Mouse (Mus musculus) embryo, embryonic 11.5 days (tissue): ENCODE results near the gene Trim7.
"Not testable (repeated sequence)": the region's sequence is repeated elsewhere in the genome, so short reads cannot be mapped to it uniquely, and the experiment has no call there.

ENCODE experiments used
- DNase-seq: peaks from one replicate; pipeline ENCODE4 v3.0.0-alpha.2; 2012; ENCODE audit warnings: low read depth, low spot score

The Trim7 gene

DNA sequence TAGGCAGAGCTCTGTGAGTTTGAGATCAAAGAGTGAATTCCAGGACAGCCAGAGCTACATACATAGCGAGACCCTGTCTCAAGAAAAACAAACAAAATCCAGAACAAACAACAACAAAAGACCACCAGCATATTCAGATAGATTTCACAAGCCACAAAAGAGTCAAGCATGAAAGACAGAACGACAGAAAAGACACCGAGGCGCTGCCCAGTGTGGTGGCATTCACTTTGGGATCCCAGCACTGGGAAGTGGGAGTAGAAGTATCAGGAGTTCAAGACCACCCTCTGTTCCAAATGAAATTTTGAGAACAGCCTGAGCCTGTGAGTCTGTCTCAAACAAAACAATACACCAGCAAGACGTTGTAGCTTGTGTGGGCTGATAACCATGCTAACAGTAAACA is 20.9 kb downstream of the Trim7 start:
- no peak for DNase-seq

- no peak for DNase-seq
These were observed 24.3 kb downstream of the Trim7 start for GRCm38 (mm10) chr11:48850240-48850639.

- DNase-seq = no peak
These were observed 25.5 kb downstream of the Trim7 start for GRCm38 (mm10) chr11:48851270-48851995.

GRCm38 (mm10) chr11:48852190-48852589 is 26.2 kb downstream of the Trim7 start:
- no peak for DNase-seq

DNA sequence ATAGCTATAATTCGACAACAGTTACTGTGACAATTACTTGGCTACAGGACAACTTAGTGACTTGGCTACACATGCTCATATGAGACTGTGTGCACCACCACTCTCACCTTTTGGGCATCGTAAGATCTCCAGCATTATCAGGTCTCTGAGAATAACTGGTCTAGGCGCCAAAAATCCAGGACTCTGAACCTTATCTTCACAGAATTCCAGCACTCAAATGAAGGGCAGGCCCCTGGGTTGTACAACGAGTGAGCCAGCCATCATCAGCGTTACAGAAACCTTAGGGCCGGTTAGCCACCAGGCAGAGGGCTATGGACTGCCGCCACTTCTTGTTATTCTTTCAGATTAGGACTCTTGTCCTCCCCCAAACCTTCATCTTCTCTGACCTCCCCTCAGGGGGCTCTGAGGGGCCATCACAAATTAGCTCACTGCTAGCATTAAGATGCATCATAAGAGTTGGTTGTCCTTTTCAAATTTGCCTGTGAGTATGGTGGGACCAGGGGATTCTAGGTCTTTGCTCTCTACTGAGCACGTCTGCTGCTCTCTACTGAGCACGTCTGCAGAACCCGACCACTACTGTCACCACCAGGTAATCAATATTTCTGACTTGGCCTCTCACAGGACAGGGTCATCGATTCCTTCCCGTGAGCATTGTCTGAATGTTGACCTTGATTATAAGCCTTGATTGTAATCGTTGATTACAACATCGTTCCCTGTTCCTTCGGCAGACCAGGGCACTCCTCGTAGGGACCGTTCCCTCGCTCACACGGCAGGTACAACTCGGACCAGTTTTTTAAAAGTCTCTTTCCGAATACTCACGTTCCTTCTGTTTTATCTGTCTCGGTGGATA is 26.9 kb downstream of the Trim7 start:
- no peak for DNase-seq

DNA sequence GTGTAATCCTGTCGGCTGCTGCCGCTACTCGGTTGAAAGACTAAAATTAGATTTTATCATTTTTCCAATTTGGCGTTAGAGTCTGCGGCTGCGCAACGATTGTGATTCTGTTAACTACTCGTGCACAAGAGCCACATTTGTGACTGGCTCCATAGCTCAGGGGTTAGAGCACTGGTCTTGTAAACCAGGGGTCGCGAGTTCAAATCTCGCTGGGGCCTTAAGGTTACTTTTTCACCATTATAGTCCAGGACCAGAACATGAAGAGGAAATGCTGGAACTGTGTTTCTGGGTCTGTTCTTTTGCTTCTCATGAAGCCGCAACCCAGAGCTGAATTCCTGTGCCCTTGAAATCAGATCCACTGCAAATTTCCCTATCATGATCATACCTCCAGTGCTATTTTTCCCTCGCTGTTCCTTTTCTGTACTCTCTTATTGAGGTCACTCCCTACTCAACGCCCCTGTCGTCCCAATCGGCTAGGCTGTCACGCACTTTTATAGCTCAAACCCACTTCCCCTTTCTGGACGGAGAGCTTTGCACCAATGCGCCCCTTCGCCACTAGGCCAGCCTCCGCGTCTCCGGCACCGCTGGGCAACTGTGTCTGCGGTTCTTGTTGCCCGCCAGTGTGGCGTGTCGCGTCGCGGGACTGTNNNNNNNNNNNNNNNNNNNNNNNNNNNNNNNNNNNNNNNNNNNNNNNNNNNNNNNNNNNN is 27.7 kb downstream of the Trim7 start:
- peak; percentile 71 for DNase-seq

- no peak for DNase-seq
These were observed 33.1 kb downstream of the Trim7 start for GRCm38 (mm10) chr11:48859014-48859413.

DNA sequence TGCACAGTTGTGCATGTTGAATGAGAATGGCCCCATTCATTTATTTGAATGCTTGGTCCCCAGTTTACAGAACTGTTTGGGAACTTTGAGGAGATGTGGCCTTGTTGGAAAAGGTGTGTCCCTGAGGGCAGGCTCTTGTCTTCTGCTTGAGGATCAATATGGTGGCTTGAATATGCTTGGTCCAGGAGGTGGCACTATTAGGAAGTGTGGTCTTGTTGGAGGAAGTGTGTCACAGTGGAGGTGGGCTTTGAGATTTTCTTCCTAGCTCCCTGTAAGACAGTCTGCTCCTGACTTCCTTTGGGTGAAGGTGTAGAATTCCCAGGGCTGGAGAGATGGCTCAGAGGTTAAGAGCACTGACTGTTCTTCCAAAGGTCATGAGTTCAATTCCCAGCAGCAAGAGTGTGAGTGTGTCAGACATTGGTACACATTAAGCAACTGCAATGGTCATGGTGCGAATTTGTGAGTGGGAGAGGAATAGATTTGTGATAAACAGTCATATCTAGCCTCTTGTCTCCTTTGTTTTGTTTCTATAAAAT is 36.9 kb downstream of the Trim7 start:
- DNase-seq = no peak

DNA sequence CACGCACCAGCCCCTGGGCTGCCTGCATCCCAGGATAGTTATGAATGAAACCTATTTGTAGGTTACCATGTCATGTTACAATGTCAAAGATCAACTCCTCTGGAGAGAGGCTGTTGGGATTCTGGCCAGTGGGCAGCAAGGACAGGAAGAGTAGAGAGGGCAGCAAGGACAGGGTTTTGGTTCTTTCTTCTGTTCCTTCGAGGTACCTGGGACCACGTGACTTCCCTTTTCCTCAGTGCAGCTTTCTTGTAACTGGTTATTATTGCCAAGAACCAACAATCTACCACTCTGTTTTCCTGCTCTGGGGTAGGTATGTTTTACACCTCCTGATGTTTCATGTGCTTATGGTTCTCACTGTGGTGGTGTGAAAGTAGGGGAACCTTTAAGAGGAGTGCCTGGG is 37.9 kb downstream of the Trim7 start:
- DNase-seq = no peak

DNA sequence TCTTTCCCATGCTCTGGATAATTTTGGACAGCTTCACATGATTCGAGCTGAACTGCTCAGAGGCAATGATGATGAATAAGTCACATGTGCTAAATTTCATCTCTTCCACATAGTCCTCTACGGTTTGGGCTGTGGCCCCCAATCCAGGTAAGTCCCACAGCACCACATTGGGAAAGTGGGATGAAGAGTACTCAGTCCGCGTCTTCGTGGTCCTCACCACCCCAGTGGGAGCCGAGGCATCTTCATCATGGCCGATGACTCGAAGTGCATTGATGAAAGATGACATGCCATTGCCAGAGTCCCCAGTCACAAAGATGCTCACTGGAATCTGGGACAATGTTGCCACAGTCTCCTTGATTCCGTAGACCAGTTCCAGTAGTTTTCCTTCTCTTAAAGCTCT is 40.5 kb downstream of the Trim7 start:
- no peak for DNase-seq

DNA sequence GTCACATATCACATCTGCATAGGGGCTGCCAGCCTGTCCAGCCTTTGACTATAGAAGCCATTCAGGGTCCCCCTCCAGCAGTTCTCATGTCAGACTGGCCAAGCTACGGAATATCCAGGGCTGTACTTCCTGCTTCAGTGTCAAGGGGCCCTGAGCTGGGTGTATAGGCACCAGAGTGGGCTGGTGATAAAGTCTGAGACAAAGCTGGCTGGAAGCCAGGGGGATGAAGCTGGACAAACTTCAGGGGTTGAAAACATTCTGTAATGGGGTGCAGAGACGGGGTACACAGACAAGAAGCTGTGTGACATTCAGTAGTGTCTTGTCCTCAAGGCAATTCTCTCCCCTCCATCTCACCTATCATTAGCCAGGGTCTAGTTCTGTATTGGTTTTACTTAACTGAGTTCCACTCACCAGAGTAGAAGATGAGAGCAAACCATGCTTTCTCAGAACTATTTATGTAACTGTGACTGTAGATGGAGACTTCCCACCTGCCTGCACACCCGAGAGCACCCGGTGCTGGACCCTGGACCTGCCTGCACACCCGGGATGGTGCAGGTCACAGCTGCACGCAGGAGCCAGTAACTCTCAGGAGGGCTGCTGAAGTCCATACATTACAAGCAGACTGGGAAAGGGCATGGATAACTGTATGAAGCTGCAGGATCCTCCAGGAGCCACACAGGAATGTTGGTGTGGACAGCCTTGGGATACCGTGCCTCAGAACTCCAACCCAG is 43.6 kb downstream of the Trim7 start:
- DNase-seq = no peak

DNA sequence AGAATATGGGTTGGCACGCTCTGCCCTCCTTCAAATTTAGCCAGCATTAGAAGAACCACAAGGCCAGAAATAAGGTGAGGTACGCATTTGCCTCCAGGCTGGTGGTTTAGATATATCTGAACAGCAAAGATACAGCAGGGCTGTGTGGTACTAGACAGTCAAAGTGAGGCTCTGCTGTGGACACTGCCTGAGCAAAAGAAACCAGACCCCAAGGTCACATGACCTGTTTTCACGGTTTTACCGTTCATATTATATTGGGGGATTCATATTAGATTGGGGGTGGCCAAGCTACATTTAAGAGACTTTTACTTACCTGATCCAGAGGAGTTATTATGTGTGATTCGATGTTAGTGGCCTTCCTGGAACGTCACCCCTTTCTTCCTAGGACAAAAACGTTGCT is 44.8 kb downstream of the Trim7 start:
- no peak for DNase-seq

- DNase-seq = no peak
These were observed 45.3 kb downstream of the Trim7 start, which contains the start of gene Irgm1 for GRCm38 (mm10) chr11:48871201-48871772. TSS of gene Irgm1 (minus strand) at chr11:48871683.

- no peak for DNase-seq
These were observed 46.0 kb downstream of the Trim7 start for GRCm38 (mm10) chr11:48871817-48872541.

- no peak for DNase-seq
These were observed 46.9 kb downstream of the Trim7 start for GRCm38 (mm10) chr11:48872695-48873300.

DNA sequence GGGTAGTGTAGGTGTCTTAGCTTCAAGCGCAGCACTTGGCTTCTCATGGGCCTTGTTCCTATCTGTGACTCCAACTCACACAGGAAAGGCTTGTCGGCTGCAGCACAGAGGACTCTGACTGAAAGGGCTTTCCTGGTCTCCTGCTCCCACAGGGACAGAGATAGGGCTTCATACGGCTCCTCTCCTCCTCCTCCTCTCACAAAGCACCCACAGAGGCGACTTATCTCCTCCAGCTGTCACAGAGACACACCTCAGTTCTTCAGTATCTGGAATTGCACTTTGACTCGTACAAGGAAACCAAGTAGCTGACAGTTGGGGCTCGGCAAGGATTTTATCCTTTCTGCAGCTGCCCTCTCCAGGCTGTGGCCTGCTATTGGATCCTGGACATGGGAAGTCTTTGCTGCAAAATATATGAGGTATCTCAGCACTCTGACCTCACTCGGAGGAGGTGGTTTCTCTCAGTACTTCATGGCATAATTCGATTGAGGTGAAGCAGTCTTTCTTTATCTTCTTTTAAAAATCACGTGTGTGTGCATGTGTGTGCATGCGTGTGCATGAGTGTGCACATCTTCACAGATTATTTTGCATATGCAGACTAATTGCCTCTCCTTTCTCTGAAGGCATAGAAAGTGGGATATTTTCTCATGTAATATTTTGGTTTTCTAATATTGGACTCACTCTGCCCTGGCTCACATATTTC is 47.8 kb downstream of the Trim7 start:
- no peak for DNase-seq

- no peak for DNase-seq
These were observed 48.5 kb downstream of the Trim7 start for GRCm38 (mm10) chr11:48874465-48874864.

DNA sequence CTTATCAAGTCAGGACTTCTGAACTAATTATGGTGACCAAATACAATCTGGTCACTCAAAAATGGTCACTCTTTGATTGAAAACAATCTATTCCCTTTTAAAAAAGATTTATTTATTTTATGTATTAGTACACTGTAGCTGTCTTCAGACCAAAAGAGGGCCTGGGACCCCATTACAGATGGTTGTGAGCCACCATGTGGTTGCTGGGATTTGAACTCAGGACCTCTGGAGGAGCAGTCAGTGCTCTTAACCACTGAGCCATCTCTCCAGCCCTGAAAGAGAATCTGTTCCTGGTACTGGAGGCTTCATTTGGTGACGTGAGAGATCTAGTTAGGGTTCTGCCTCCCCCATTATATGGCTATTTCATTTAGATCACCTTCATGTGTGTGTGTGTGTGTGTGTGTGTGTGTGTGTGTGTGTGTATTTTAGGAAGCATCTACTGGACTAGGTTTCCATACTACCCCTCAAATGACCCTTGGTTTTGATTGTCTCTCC is 49.5 kb downstream of the Trim7 start:
- DNase-seq = not testable (repeated sequence)

DNA sequence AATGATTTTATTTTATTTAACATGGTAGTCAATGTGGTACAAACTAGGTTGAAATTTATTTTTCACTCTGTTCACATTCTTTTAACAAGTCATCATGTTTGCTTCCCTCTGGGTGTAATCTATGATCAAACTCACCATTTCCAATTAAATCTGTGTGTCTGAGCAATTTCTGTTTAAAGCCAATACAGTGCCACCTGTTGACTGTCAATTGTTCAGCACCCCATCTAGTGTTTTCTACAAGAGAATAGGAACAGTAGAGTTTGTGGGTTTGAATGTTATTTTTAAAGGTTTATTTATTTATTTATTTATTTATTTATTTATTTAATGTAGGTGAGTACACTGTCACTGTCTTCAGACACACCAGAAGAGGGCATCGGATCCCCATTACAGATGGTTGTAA is 50.7 kb downstream of the Trim7 start:
- DNase-seq = no peak
